Mouse (Mus musculus): ENCODE data around the gene Apc2.
"Not testable (repeated sequence)": the region's sequence is repeated elsewhere in the genome, so short reads cannot be mapped to it uniquely, and the experiment has no call there.

Gene Apc2

DNA sequence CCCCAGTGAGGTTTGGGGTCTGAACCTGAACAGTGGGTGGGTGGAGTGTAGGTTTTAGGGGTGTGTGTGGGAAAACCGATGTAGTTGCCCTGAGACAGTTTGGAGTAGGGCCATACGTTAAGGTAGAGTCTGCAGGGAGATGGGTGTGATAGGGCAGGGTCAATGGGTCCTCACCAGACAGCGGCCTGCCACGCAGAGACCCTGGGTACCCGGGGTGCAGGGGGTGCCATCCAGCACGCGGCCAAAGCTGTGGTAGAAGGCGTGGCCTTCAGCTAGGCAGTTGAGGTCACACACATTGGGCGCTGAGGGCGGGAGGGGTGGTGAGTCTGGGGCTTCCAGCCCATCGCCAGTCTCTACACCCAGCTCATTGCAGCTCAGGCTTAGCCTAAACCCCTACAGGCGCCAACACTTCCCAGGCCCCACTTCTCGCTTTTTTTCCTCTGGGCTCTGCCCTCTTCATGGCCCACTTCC lies 47.7 kb downstream of the Apc2 start:
- no peak for DNase-seq (ENCODE audit: low spot score in 2 of 2)

DNA sequence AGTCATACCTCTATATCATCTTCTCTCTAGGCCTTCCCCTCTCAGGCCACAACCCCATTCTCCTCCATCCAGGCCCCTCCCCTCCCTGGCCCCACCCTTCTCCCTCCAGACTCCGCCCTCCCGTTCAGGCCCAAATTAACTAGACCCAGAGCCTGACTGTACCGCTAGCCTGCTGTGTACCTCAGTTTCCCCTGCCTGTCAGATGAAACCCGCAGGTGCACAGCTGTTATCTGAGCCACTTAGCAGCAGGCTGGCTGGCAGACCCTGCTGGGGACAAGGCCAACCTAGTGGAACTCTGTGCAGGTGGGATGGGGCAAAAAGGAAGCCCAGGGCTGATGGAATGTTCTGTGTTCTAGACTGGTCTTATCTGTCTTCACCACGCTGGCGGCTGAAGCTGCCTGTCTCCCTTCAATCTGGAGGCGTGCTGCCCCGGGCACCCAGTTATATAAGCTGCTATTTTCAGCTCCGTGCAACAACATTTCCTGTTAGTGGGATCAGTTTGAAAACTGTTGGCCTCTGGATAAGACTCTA lies 48.4 kb downstream of the Apc2 start:
- DNase-seq (ENCODE audit: low spot score in 2 of 2) = peak in 1 of 2 experiments; percentile 55

- no peak for DNase-seq (ENCODE audit: low spot score in 2 of 2)
These were observed 49.3 kb downstream of the Apc2 start for GRCm38 (mm10) chr10:80345122-80345521.

DNA sequence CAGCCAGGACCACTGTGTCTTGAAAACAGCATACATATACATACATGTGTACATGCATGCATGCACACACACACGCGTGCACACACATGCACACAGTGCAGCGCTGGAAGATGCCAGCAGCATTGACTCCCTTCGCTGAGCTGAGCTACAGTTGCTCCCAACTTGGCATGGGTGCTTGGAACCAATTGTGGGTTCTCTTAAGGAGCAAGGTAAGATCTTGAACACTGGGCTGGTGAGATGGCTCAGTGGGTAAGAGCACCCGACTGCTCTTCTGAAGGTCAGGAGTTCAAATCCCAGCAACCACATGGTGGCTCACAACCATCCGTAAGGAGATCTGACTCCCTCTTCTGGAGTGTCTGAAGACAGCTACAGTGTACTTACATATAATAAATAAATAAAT lies 50.2 kb downstream of the Apc2 start:
- DNase-seq (ENCODE audit: low spot score in 2 of 2) = not testable (repeated sequence)

DNA sequence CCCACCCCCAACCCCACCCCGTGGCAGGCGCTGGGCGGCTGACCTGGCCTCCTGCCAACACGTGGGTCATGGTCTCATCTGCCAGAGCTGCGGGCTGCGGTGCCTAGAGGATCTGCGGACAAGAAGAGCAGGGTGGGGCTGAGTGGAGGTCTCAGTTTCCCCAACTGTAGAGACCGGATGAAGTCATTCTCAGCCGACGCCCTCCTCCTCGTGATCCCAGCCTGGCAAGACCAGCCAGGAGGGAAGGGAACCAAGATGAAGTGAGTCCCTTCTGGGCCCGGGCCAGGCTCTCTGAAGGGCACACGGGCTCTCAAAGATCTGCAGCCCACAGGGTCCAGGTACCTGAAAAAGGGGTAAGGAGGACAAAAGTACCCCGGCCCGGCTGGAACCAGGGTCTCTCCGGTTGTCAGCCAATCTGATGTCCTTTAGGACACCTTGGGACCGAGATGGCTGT lies 51.8 kb downstream of the Apc2 start:
- DNase-seq (ENCODE audit: low spot score in 2 of 2) = no peak

- no peak for DNase-seq (ENCODE audit: low spot score in 2 of 2)
These were observed 52.5 kb downstream of the Apc2 start, which contains the start of gene Adamtsl5 for GRCm38 (mm10) chr10:80348244-80348781. Adamtsl5 (minus strand) TSS chr10:80348412.

GRCm38 (mm10) chr10:80348981-80349380 lies 53.2 kb downstream of the Apc2 start:
- DNase-seq (ENCODE audit: low spot score in 2 of 2) = no peak

DNA sequence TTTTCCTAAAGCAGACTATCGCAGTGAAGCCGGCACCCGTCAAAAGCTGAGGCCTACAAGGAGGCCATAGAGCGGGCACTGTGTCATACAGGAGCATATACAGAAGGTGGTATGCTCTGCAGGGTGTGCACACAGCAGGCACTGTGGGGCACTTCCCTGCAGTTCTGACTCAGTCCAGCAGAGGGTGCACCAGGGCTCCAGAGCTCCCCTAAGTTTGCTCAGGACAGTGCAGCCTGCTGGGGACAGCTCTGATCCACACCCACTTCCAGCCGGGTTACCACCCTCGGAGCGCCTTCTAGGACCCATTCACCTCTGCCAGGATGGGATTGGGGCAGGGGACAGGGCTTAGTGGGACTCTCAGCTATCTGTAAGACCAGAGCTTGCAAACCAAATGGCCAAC lies 54.5 kb downstream of the Apc2 start:
- peak; percentile 86 to 92 for DNase-seq (ENCODE audit: low spot score in 2 of 2)

DNA sequence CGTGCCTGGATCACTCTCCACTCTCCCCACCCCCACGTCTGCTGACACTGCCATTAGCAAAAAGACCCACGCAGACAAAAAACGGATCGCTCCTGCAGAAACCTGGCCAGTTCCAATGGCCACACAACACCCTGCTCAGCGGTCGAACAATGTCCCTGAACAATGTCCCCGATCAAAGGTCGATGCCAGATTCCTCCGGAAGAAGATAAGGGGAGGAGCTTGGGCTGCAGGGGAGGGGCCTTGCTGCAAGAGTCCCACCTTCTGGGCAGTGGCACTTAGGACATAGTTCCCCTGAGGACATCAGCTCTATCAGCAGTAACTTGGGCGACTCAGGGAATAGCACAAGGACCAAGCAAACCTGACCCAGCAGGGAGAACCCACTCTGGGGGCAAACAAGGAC lies 56.1 kb downstream of the Apc2 start:
- DNase-seq (ENCODE audit: low spot score in 2 of 2) = no peak

DNA sequence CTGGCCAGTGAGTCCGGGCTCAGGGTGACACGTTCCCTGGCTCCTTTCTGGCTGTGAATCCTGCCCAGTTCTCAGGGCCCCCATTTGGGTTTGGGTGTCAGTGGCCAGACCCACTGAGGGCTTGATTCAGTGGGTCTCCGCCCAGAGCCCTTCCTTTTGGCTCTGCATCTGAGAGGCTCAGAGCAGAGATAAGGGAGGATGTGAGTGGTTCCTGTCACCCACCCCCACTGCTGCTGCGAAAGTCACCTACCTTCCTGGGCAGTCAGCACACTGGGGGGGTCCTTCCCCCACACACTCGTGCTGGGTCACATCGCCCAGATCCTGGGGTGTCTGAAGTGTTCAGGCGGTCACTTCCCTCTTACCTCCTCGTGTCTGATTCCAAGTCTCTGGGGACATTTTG lies 57.0 kb downstream of the Apc2 start:
- no peak for DNase-seq (ENCODE audit: low spot score in 2 of 2)

DNA sequence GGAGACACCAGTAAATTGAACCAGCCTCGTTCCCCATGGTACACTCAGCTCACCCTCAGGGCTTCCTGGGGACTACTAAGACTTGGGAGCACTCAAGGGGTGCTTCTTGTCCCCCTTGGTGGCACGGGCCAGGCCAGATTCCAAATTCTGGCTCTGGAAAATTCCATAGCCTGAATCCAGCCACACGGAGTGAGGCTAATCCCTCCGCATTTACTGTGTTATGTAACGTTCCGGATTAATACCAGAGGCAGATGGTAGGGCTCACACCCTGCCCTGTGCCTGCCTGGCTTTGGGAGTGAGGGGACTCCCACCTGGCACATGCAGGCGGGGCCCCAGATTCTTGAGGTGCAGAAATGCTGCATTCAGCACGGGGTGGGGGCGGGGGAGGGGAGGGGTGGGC lies 59.7 kb downstream of the Apc2 start:
- peak in 1 of 2 experiments; percentile 37 for DNase-seq (ENCODE audit: low spot score in 2 of 2)

DNA sequence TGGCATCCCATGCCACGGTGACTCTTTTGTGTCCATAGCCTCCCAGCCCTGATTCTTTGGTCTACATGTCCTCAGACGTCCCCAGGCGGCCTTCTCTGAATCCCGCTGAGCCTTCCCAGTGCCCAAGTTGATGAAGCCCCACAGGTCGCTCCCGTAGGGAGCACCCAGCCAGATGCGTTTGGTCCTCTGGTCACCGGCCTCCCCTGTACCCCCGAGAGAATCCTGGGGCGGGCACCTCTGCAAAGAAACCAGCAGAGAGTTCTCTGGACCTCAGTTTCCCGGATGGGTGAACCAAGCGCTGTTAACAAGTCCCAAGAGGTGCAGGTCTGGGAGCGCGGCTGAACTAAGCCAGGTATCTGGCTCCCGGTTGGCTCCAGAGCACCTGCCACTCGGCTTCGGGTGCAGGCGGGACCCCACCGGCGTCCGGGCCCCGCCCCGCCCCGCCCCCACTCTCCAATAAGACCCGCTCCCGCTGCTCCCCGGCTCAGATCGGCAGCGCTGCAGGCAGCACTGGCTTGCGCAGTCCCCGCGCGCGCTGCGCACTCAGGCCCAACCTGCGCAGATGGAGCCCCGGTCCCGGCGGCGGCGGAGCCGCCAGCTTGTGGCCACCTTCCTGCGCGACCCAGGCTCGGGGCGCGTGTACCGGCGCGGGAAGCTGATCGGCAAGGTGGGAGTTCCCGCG lies 60.4 kb downstream of the Apc2 start, which contains the start of gene Plk5:
TSS of gene Plk5 (plus strand) at position 459 of the 682 bp plus-strand sequence.
- peak in 1 of 2 experiments; percentile 57 for DNase-seq (ENCODE audit: low spot score in 2 of 2)

GRCm38 (mm10) chr10:80356737-80357136 lies 61.0 kb downstream of the Apc2 start:
- peak in 1 of 2 experiments; percentile 44 for DNase-seq (ENCODE audit: low spot score in 2 of 2)

- DNase-seq (ENCODE audit: low spot score in 2 of 2) = peak; percentile 55 to 63
These were observed 61.6 kb downstream of the Apc2 start for GRCm38 (mm10) chr10:80357336-80357735.

DNA sequence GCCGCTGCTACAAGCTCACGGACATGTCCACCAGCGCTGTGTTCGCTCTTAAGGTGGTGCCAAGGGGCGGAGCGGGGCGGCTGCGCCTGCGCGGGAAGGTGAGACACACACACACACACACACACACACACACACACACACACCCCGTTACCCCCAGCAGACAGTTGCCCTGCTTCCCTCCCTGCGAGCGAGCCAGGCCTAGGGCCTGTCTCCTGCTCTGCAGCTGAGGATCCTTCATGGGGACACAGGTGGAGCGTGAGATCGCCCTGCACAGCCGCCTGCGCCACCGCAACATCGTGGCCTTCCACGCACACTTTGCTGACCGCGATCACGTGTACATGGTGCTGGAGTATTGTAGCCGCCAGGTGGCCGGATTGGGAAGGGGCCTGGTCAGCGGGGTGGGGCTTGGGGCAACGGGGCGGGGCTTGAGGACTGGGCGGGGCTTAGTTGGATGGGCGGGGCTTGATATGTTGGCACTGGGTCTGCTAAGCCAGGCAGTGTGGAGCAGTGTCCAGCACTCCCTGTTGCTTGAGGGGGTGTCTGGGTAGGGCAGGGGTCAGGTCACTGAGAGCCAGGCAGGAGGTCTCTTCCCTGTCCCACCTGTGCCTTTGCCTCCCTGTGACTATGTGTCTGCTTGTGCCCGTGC lies 62.3 kb downstream of the Apc2 start:
- peak in 1 of 2 experiments; percentile 29 for DNase-seq (ENCODE audit: low spot score in 2 of 2)

DNA sequence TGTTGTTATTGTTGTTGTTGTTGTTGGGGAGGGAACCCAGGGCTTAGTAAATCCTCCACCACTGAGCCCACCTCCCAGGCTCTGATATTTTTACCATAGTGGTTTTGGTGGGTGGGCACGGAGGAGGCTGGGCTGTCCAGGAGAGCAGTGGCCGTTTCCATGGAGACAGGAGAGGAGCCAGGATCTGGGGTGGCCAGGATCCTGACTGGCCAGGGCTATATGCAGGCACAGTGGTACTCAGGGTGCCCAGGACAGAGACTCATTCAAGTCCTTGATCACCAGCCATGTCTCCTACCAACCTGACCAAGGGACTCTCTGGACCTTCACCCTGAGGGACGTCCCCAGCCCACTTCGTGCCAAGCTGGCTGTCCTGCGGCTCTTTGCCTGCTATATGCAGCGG lies 68.0 kb downstream of the Apc2 start:
- DNase-seq (ENCODE audit: low spot score in 2 of 2) = no peak

- no peak for DNase-seq (ENCODE audit: low spot score in 2 of 2)
These were observed 70.0 kb downstream of the Apc2 start for GRCm38 (mm10) chr10:80365736-80366135.

Data from right cerebral cortex, adult 2 months (tissue).